Mouse (Mus musculus) ES-E14 (cell line): Measurements from ENCODE around the gene Atp2c2.

ENCODE experiments used
- CHD2 ChIP-seq: IDR thresholded peaks from 2 replicates; pipeline ENCODE4 v1.6.1; 2014; ENCODE audit warnings: mild to moderate bottlenecking, low read depth, low read length, inconsistent platforms
- HCFC1 ChIP-seq: IDR thresholded peaks from 2 replicates; pipeline ENCODE4 v1.6.1; 2012; ENCODE audit warnings: low read length, inconsistent platforms, borderline replicate concordance; ENCODE audit not compliant: insufficient read depth
- MAFK ChIP-seq: IDR thresholded peaks from 2 replicates; pipeline ENCODE4 v1.6.1; 2014; ENCODE audit warnings: mild to moderate bottlenecking, low read depth, low read length, inconsistent platforms; ENCODE audit not compliant: insufficient read depth
- ZC3H11A ChIP-seq: IDR thresholded peaks from 2 replicates; pipeline ENCODE4 v1.6.1; 2012; ENCODE audit warnings: low read depth, mild to moderate bottlenecking, inconsistent platforms, low read length, borderline replicate concordance
- ZNF384 ChIP-seq: IDR thresholded peaks from 2 replicates; pipeline ENCODE4 v1.6.1; 2012; ENCODE audit warnings: low read depth, low read length, inconsistent platforms

- TF ChIP-seq CHD2 (no peak), MAFK (no peak), ZC3H11A (no peak), ZNF384 (no peak), HCFC1 (no peak)
These were observed 25.7 kb upstream of the Atp2c2 start for GRCm38 (mm10) chr8:119673976-119674555.
